Mouse (Mus musculus): ENCODE data around the gene Il2rb. TPM values are rescaled to one million over a fixed set of nuclear protein-coding genes. Genes with fewer than 3 reads are reported as not detected.

Gene Il2rb
- polyA plus RNA-seq, 1 experiment from 2014 or later = 0.04 TPM

DNA sequence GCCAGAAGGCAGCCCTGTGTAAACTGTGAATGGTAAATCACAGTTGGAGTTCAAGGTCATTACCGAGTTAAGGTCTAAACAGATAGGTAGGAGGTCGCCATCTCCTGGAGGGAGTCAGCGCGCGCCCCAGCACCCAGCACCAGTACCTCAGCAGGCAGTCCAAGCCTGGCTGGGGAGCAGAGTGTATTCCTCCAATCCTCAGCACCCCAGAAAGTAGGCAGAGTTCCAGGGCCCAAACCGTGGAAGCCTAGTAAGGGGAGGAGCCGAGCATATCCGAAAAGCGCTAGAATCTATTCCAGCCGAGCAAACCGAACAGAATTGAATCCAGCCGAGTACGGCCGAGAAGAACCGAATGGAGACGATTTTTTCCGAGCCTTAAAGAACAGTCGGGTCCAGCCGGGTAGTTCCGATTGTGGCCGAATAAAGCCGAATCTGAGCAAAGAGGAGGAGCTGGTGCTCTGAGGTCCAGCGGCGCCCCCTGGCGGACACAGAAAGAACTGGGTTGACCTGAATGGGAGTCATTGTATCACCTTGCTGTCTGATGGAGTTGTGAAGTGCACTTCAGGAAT, 36.9 kb upstream of the Il2rb start:
- H3K4me3 ChIP-seq = peak overlapping the region; percentile 46
- H3K4me2 ChIP-seq = peak overlapping the region; percentile 68
- under 1% methylated on average over 25 of the region's 25 CpGs for WGBS
- peaks cover 47% of the 10 kb centered on the region for H3K4me1 ChIP-seq
- H3K9ac ChIP-seq = peak overlapping the region; percentile 85
- H3K27me3 ChIP-seq (replicated peaks) = no peaks in the 10 kb centered on the region; the same call in 1 of the 2 replicates
- H3K9me3 ChIP-seq = no peaks in the 10 kb centered on the region
- H3K27ac ChIP-seq (replicated peaks) = peak overlapping the region; percentile 88
- ATAC-seq (ENCODE audit: extremely low read depth, insufficient number of reproducible peaks, low FRiP score, low TSS enrichment) = peak; percentile 45; the same call in 1 of the 2 replicates
- no peaks in the 10 kb centered on the region for H3K36me3 ChIP-seq

DNA sequence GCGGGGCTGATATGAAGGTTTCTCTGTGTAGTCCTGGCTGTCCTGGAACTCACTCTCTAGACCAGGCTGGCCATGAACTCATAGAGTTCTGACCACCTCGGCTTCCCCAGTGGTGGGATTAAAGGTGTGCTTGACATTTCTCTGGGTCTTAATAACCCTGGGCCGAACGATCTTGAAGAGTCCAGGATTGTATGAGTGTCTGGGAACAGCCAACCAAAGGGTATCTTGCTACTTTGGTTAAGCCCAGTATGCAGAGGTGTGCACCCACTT, 36.3 kb upstream of the Il2rb start:
- peak overlapping the region; percentile 85 for H3K9ac ChIP-seq
- H3K36me3 ChIP-seq = peaks cover under 1% of the 10 kb centered on the region; the same call in 1 of the 2 replicates
- no peaks in the 10 kb centered on the region for H3K9me3 ChIP-seq
- peak overlapping the region; percentile 88 for H3K27ac ChIP-seq (replicated peaks)
- H3K27me3 ChIP-seq (replicated peaks) = no peaks in the 10 kb centered on the region
- H3K4me1 ChIP-seq = peaks cover 48% of the 10 kb centered on the region
- peak overlapping the region; percentile 46 for H3K4me3 ChIP-seq
- no peak for ATAC-seq (ENCODE audit: extremely low read depth, insufficient number of reproducible peaks, low FRiP score, low TSS enrichment)
- H3K4me2 ChIP-seq = peak overlapping the region; percentile 68
- WGBS = 66% methylated on average over 4 of the region's 4 CpGs

DNA sequence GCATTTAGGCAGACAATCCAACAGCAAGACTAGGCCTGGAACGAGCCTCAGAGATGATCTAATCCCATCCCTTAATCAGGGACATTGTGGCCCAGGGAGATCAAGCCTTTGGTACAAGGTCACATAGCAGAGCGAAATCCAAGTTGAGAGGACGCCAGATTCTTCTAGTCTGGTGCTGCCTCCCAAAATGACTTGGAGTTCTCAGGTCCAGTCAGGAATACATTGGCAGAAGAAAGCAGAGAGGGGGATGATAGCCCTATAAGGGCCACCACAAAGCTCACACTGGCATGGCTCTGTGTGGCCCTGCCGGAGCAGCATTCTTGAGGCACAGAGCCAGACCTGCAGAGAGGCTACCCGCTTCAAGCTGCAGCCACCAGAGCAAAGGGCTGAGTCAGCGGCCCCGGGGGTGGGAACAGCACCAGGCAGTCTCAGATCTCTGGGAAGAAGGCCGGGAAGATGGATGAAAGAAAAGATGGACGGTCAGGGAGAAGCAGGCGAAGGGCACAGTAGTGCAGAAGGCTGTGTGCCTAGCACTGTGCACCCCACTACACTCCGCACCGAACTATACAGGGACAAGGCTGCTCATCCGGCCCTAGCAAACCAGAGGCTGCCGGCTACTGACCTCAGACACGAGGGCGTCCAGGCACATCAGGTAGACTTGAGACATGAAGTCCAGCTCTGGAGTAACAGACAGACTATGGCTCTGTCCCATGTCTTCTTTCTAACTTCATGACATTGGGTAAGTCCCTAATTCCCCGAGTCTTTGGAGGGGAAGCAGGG, 35.8 kb upstream of the Il2rb start, which contains the start of gene C1qtnf6:
TSS of gene C1qtnf6 (minus strand) at position 746 of the 780 bp plus-strand sequence.
- peak within 1 kb of the TSS; percentile 85 for H3K9ac ChIP-seq
- peak within 1 kb of the TSS; percentile 46 for H3K4me3 ChIP-seq
- peak within 1 kb of the TSS; percentile 88 for H3K27ac ChIP-seq (replicated peaks)
- no peaks in the 10 kb centered on the region for H3K27me3 ChIP-seq (replicated peaks)
- ATAC-seq (ENCODE audit: extremely low read depth, insufficient number of reproducible peaks, low FRiP score, low TSS enrichment) = no peak
- peak within 1 kb of the TSS; percentile 68 for H3K4me2 ChIP-seq
- H3K4me1 ChIP-seq = peaks cover 48% of the 10 kb centered on the region
- WGBS = 59% methylated on average over 17 of the region's 17 CpGs
- peaks cover 6% of the 10 kb centered on the region for H3K36me3 ChIP-seq
- H3K9me3 ChIP-seq = no peaks in the 10 kb centered on the region

DNA sequence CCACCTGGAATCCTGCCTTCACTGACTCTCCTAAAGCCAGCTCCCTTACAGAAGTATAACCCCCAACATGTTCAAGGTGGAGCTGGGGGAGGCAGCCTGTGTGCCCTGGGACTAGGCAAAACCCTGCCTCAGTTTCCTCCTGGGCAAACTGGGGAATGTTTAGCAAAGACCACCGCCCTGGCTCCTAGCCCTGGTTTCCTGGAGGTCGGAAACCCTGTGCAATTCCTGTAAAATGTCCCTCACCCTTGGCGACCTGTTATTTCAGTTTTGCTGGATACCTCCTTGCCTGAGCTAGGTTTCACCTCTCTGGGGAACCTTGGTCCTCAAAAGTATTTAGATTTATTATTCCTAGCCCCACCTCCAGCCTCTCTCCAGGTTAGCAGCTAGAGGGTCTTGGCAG, 35.1 kb upstream of the Il2rb start:
- peaks cover 7% of the 10 kb centered on the region for H3K36me3 ChIP-seq
- H3K27me3 ChIP-seq (replicated peaks) = no peaks in the 10 kb centered on the region
- peak overlapping the region; percentile 85 for H3K9ac ChIP-seq
- H3K4me3 ChIP-seq = peak overlapping the region; percentile 57; the same call in 1 of the 2 replicates
- ATAC-seq (ENCODE audit: extremely low read depth, insufficient number of reproducible peaks, low FRiP score, low TSS enrichment) = no peak
- no peaks in the 10 kb centered on the region for H3K9me3 ChIP-seq
- H3K4me1 ChIP-seq = peaks cover 48% of the 10 kb centered on the region
- 67% methylated on average over 3 of the region's 3 CpGs for WGBS
- H3K4me2 ChIP-seq = peak overlapping the region; percentile 78
- peak overlapping the region; percentile 88 for H3K27ac ChIP-seq (replicated peaks)

DNA sequence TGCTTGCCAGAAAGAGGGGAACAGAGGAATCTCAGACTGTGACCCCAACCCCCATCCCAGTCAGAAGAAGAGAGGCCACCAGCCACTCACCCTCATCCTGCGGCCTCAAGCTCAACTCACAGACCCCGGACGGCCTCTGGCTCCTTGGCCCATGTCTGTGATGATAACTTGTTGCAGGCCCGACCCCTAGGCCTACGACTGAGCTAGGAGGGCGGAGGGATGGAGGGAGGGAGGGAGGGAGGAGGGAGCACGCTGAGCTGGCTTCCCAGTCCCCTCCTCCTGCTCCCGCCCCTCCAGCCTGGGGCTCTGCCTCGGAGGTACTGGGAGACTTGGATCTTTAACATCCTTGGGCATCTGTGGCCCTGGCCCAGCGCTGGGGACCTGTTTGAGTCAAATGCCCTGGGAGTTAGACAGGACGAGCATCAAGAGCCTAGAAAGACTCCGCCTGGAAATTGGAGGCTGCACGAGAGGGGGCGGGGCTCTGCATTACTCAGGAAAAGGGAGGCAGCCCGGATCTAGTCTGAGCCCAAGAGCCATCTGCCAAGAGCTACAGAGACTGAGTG, 34.4 kb upstream of the Il2rb start:
- Histone ChIP-seq H3K4me1 (peaks cover 48% of the 10 kb centered on the region), H3K4me2 (peak overlapping the region; percentile 78), H3K27ac (replicated peaks) (peak overlapping the region; percentile 88), H3K9me3 (no peaks in the 10 kb centered on the region), H3K9ac (peak overlapping the region; percentile 85), H3K4me3 (peak overlapping the region; percentile 57), H3K36me3 (peaks cover 11% of the 10 kb centered on the region), H3K27me3 (replicated peaks) (no peaks in the 10 kb centered on the region)
- ATAC-seq (ENCODE audit: extremely low read depth, insufficient number of reproducible peaks, low FRiP score, low TSS enrichment) = peak; percentile 60
- WGBS = 1% methylated on average over 15 of the region's 15 CpGs

DNA sequence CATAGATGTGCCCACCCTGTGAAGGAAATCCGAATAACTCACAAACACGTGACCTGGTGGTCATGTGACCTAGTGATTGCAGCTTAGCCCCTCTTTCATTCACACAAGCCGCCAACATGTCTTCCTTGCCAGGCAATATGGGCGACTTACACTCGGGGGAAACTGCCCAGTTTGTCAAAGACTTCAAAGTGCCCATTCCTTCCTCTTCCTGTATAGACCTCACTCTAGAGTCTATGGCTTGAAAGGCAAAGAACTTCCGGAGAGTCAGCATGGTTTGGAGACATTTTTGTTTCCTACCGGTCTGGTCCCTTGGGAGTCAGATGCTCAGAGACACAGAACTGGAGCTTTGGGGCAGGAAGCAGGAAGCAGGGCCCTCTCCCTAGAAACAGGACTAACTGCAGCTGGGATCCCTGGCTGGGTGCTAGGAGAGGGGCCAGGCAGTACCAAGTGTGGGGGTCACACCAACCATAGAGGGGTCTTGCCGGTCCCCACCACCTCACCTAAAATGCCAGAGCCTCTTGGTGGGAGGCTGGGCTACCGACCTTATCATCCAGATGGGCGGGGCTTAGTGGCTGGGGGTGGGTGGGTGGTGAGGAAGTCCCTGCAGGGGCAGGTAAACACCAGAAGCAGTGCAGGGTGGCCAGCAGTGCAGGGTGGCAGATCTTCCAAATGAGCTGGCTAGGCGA, 33.8 kb upstream of the Il2rb start:
- Histone ChIP-seq H3K27me3 (replicated peaks) (no peaks in the 10 kb centered on the region), H3K36me3 (peaks cover 11% of the 10 kb centered on the region), H3K9me3 (no peaks in the 10 kb centered on the region), H3K4me2 (peak overlapping the region; percentile 78), H3K9ac (peak overlapping the region; percentile 85), H3K4me3 (peak overlapping the region; percentile 57), H3K27ac (replicated peaks) (peak overlapping the region; percentile 88), H3K4me1 (peaks cover 48% of the 10 kb centered on the region)
- ATAC-seq (ENCODE audit: extremely low read depth, insufficient number of reproducible peaks, low FRiP score, low TSS enrichment) = no peak
- WGBS = 31% methylated on average over 11 of the region's 11 CpGs

DNA sequence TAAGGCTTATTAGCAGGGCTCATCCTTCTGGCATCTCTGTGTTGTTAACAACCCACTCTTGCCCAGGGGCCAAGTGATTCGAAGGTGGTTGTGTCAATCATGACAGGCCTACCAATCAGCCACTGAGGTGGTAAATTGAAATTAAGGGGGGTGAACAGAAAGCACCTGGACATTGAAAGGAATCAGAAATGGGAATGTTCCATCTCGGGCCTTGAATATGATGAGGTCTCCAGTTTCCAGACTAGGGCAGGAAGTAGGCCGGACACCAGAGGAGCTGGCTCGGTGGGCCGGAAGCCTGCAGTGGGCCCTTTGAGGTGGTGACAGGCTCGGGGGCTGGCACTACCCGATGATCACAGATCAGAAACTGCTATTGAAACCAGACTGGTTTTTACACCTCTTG, 32.9 kb upstream of the Il2rb start:
- peak overlapping the region; percentile 88 for H3K27ac ChIP-seq (replicated peaks)

DNA sequence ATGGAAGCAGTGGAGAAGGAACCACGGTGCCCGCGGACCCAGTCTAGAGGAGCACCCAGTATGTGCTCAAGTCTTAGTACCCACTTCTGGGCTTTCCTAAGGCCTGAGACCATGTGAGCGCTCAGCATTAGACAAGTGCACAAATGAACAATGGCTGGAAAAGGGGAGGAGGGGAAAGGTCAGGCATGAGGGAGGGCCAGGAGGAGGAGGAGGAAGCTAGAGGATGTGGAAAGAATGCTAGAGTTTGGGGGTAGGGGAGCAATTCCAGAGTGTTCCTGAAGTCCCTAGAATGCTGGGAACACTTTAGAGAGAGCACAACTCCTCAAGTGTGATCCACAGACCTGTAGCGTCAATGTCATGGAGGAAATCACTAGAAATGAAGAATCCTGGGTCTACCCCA, 29.1 kb upstream of the Il2rb start:
- 80% methylated on average over 5 of the region's 5 CpGs for WGBS
- H3K9ac ChIP-seq = no peak overlapping the region
- H3K4me2 ChIP-seq = no peak overlapping the region
- peaks cover 37% of the 10 kb centered on the region for H3K4me1 ChIP-seq
- no peak for ATAC-seq (ENCODE audit: extremely low read depth, insufficient number of reproducible peaks, low FRiP score, low TSS enrichment)
- no peak overlapping the region for H3K4me3 ChIP-seq
- H3K36me3 ChIP-seq = peaks cover 11% of the 10 kb centered on the region
- peaks cover 2% of the 10 kb centered on the region; the same call in 1 of the 2 replicates for H3K27me3 ChIP-seq (replicated peaks)
- H3K27ac ChIP-seq (replicated peaks) = no peak overlapping the region
- H3K9me3 ChIP-seq = no peaks in the 10 kb centered on the region

More for the DNA sequence above, 32.9 kb upstream of the Il2rb start:
- 41% methylated on average over 7 of the region's 7 CpGs for WGBS
- Histone ChIP-seq H3K9me3 (no peaks in the 10 kb centered on the region), H3K4me3 (peak overlapping the region; percentile 57), H3K36me3 (peaks cover 11% of the 10 kb centered on the region), H3K27me3 (replicated peaks) (no peaks in the 10 kb centered on the region; the same call in 1 of the 2 replicates), H3K4me1 (peaks cover 48% of the 10 kb centered on the region), H3K4me2 (peak overlapping the region; percentile 78), H3K9ac (peak overlapping the region; percentile 85)
- no peak for ATAC-seq (ENCODE audit: extremely low read depth, insufficient number of reproducible peaks, low FRiP score, low TSS enrichment)

DNA sequence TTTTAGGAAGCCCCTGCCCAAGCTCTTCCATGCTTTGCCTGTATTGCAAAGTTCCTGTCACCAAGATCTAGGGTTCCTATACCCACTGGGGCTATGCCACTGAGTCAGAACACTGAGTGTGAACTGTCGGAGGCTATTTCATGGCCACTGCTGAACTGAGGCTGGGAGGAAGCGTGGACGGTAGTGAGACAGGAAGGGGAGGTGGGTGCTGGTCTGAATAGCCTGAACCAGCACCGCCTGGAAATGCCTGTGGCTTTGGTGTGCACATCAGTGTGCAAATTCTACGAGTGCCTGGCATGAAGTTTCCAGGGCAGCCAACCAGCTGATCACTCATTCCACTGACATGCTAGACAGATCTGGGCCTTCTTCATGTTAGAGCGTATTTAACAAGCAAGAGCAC, 26.8 kb upstream of the Il2rb start:
- H3K27me3 ChIP-seq (replicated peaks) = peaks cover 2% of the 10 kb centered on the region; the same call in 1 of the 2 replicates
- H3K27ac ChIP-seq (replicated peaks) = no peak overlapping the region
- no peak overlapping the region for H3K9ac ChIP-seq
- H3K4me1 ChIP-seq = peaks cover 22% of the 10 kb centered on the region
- WGBS = 68% methylated on average over 6 of the region's 6 CpGs
- H3K4me2 ChIP-seq = no peak overlapping the region
- H3K4me3 ChIP-seq = no peak overlapping the region
- H3K9me3 ChIP-seq = no peaks in the 10 kb centered on the region
- ATAC-seq (ENCODE audit: extremely low read depth, insufficient number of reproducible peaks, low FRiP score, low TSS enrichment) = no peak
- peaks cover 11% of the 10 kb centered on the region for H3K36me3 ChIP-seq

DNA sequence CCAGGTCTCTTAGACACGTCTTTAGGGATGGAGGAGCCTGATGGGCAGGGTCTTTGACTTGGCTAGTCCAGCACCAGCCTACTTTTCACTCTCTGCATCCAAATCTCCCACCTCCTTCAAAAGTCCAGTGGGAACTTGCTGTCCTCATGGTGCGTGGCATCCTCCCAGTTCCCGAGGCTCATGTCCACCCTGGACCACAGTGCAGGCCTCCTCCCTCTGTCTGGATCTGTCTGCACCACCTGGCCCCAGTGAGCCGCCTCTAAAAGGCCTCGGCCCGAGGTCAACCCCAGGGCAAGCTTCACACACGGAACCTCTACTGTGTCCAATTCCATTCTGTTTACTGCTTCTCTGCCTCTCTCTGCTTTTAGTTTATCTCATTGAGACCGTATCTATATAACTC, 26.3 kb upstream of the Il2rb start:
- H3K36me3 ChIP-seq = peaks cover 10% of the 10 kb centered on the region
- H3K27me3 ChIP-seq (replicated peaks) = peaks cover 2% of the 10 kb centered on the region; the same call in 1 of the 2 replicates
- H3K4me3 ChIP-seq = no peak overlapping the region
- ATAC-seq (ENCODE audit: extremely low read depth, insufficient number of reproducible peaks, low FRiP score, low TSS enrichment) = no peak
- WGBS = 56% methylated on average over 8 of the region's 8 CpGs
- no peak overlapping the region for H3K27ac ChIP-seq (replicated peaks)
- no peak overlapping the region for H3K4me2 ChIP-seq
- H3K9me3 ChIP-seq = no peaks in the 10 kb centered on the region
- no peak overlapping the region for H3K9ac ChIP-seq
- H3K4me1 ChIP-seq = peaks cover 22% of the 10 kb centered on the region

DNA sequence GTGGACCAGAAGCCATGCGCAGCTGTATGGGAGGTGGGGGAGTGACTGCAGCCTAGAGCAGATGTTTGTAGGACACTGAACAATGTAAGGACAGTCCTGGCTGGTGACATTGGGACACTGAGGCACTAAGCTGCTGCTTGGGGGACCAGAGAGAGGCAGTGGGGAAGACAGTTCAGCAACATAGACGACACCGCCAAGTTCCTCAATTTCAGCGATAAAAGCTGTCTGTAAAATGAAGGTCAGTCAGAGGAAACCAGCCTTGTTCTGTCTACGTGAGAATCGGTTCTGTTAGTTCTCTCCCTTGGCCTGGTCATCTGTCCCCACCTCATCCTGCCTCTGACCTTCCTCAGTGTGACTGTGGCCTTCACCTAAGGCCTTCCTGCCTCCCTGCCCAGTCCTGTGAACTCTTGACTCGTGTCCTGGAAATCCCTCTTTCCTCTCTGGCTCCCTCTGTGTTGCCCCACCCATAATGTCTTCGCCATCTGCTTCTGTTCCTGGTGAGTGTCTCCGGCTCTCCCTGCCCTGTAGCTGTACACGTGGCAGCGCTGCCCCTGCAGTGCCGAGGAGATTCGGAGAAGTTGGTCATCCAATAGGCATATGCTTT, 25.1 kb upstream of the Il2rb start:
- Histone ChIP-seq H3K9me3 (no peaks in the 10 kb centered on the region), H3K4me2 (no peak overlapping the region), H3K27me3 (replicated peaks) (peaks cover 2% of the 10 kb centered on the region; the same call in 1 of the 2 replicates), H3K27ac (replicated peaks) (no peak overlapping the region), H3K9ac (no peak overlapping the region), H3K4me1 (peaks cover 22% of the 10 kb centered on the region), H3K4me3 (no peak overlapping the region), H3K36me3 (peaks cover 4% of the 10 kb centered on the region; the same call in 1 of the 2 replicates)
- ATAC-seq (ENCODE audit: extremely low read depth, insufficient number of reproducible peaks, low FRiP score, low TSS enrichment) = no peak
- 59% methylated on average over 13 of the region's 13 CpGs for WGBS

Data from heart, embryonic 13.5 days (tissue).